Mouse (Mus musculus) lung, adult 2 months (tissue): ENCODE measurements at regions not wholly inside any gene's neighbourhood (a gene's known extent, or its start where the extent isn't known, plus 50 kb on each side); places are given as distances from the start of the nearest gene placed in this dataset.

Experiments
- DNase-seq: peaks from one replicate; pipeline ENCODE4 v3.0.0; 2022
- H3K4me1 ChIP-seq: fragments of 200-500 bp; 2 replicates; pipeline ENCODE4 v1.6.1; 2011; ENCODE audit warnings: low read length; ENCODE audit not compliant: control insufficient read depth, insufficient read depth
- H3K4me3 ChIP-seq: fragments of 200-500 bp; replicated peaks from 2 replicates; pipeline ENCODE3; 2011; ENCODE audit warnings: low read depth, mild to moderate bottlenecking, control low read depth, low read length; ENCODE audit errors: extremely low read depth
- CTCF ChIP-seq: fragments of 200-500 bp; IDR thresholded peaks from 2 replicates; pipeline ENCODE4 v1.5.1; 2011; ENCODE audit warnings: mild to moderate bottlenecking, low read length, control low read depth; ENCODE audit not compliant: insufficient read depth
- POLR2A ChIP-seq: fragments of 200-500 bp; IDR thresholded peaks from 2 replicates; pipeline ENCODE4 v1.6.1; 2011; ENCODE audit warnings: low read depth, mild to moderate bottlenecking, control low read depth, low read length, borderline replicate concordance; ENCODE audit errors: extremely low read depth
- WGBS: fragments of 180-500 bp; shearing (Covaris S2); methylation state at CpG from one replicate; pipeline ENCODE4 v1.1.7; 2018; 5-methylcytosine and 5-hydroxymethylcytosine counted together

GRCm38 (mm10) chrX:68954687-68955086, 61.8 kb upstream of the Gm6812 start:
- WGBS, result 13% methylated on average over 1 of the region's 1 CpGs
- Histone ChIP-seq H3K4me1 (no peaks in the 10 kb centered on the region), H3K4me3 (no peak overlapping the region)
- no peak for TF ChIP-seq CTCF
- no peak for TF ChIP-seq POLR2A
- DNase-seq, result no peak

GRCm38 (mm10) chrX:68953298-68953697, 60.4 kb upstream of the Gm6812 start:
- DNase-seq, result no peak
- Histone ChIP-seq H3K4me3 (no peak overlapping the region), H3K4me1 (no peaks in the 10 kb centered on the region)
- no peak for TF ChIP-seq CTCF
- no peak for TF ChIP-seq POLR2A
- 38% methylated on average over 2 of the region's 2 CpGs for WGBS

- peak; percentile 28; the same call in 1 of the 2 replicates for TF ChIP-seq CTCF
- no peak for TF ChIP-seq POLR2A
- H3K4me1 ChIP-seq, result no peaks in the 10 kb centered on the region
- 11% methylated on average over 1 of the region's 1 CpGs for WGBS
- no peak for DNase-seq
- no peak overlapping the region for H3K4me3 ChIP-seq
Measured at GRCm38 (mm10) chrX:68950730-68951129, 57.9 kb upstream of the Gm6812 start.

GRCm38 (mm10) chrX:68945741-68946140, 52.9 kb upstream of the Gm6812 start:
- no peak for TF ChIP-seq POLR2A
- TF ChIP-seq CTCF, result no peak
- H3K4me3 ChIP-seq, result no peak overlapping the region
- no peak for DNase-seq
- H3K4me1 ChIP-seq, result no peaks in the 10 kb centered on the region
